ENCODE assay signal across 7 mouse cellular contexts in the genomic region with DNA sequence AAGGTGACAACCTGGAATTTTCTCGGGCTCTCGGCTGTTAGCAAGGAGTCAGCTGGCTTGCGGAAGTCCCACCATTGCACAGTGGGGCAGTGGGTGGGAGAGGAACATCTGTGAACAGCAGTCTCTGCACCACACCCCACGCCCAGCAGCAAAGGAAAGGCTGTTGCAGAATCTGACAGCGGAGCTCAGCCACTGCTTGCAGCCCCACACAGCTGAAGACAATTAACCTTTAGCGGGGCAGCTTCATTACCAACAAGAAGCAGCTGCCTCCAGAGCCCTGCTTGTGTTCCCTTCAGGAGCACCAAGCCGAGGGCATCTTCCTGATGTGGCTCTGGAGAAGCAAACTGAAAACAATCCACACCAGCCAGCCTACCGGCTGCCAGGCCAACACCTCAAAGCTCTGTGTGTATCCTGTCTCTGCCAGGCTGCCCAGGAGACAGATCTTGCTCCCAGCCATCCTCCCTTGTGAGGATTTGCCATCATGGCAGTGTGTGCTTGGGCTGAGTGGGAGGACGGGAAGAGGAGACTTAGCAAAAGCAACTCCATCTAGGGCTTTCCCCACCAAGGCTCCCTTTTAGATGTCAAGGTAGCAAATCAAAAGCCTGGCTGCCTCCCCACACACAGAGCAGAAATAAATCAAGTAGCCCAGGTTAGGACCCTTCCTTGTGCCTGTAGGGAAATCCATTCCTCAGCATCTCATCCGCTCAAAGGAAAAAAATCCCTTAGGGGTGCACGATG.
DNase-seq lines count a peak whose midpoint lies in the region; ATAC-seq and TF ChIP-seq lines count a peak whose summit lies in the region.

No protein-coding gene starts in this region.

- peaks cover 8% of the 10 kb centered on the region for H3K4me1 ChIP-seq in stomach, embryonic 14.5 days (ENCODE audit: control insufficient read depth, insufficient read depth, low read length)
- no peaks in the 10 kb centered on the region for H3K4me1 ChIP-seq in stomach, postnatal 0 days (replicated peaks; ENCODE audit: control insufficient read depth, insufficient read depth)
- peaks cover 14% of the 10 kb centered on the region for H3K4me1 ChIP-seq in limb, embryonic 14.5 days (ENCODE audit: control insufficient read depth, insufficient read depth, low read length)

- H3K27me3 ChIP-seq in stomach, embryonic 14.5 days (ENCODE audit: control insufficient read depth, insufficient read depth, low read length) = no peaks in the 10 kb centered on the region
- H3K27me3 ChIP-seq in stomach, postnatal 0 days (ENCODE audit: control insufficient read depth, insufficient read depth, low read length) = no peaks in the 10 kb centered on the region
- no peaks in the 10 kb centered on the region for H3K27me3 ChIP-seq in limb, embryonic 14.5 days (ENCODE audit: control insufficient read depth, insufficient read depth, low read length)

- TF ChIP-seq CTCF in stomach, postnatal 0 days (IDR thresholded peaks at IDR 0.05; ENCODE audit: low read depth) = no peak

- no peak; the same call in 1 of the 2 replicates for ATAC-seq in stomach, embryonic 14.5 days (ENCODE audit: insufficient number of reproducible peaks, insufficient read depth, low FRiP score, low read depth)
- ATAC-seq in stomach, postnatal 0 days (ENCODE audit: low FRiP score, low TSS enrichment) = no peak
- peak; percentile 26; the same call in 1 of the 2 replicates for ATAC-seq in limb, embryonic 14.5 days (ENCODE audit: low FRiP score, low read depth)

- H3K4me2 ChIP-seq in stomach, embryonic 14.5 days (replicated peaks; ENCODE audit: low read depth, low read length) = no peak overlapping the region
- H3K4me2 ChIP-seq in stomach, postnatal 0 days (replicated peaks; ENCODE audit: low read depth) = no peak overlapping the region
- 0 out of 2 replicates have a peak overlapping the region, but pooled peaks have one; percentile 5 for H3K4me2 ChIP-seq in limb, embryonic 14.5 days (replicated peaks; ENCODE audit: low read depth, low read length, severe bottlenecking)

- no peak for TF ChIP-seq POLR2A in limb, embryonic 14.5 days (IDR thresholded peaks at IDR 0.05; ENCODE audit: borderline replicate concordance, extremely low read depth, insufficient read depth, insufficient read length)

- H3K9me3 ChIP-seq in stomach, embryonic 14.5 days (ENCODE audit: control insufficient read depth, low read depth, low read length) = no peaks in the 10 kb centered on the region
- H3K9me3 ChIP-seq in stomach, postnatal 0 days (ENCODE audit: control insufficient read depth, low read length) = no peaks in the 10 kb centered on the region
- no peaks in the 10 kb centered on the region for H3K9me3 ChIP-seq in limb, embryonic 14.5 days (ENCODE audit: control insufficient read depth, low read length)

- no peak for TF ChIP-seq EP300 in stomach, postnatal 0 days (optimal IDR thresholded peaks at IDR 0.05)

- WGBS in stomach, embryonic 14.5 days = 33% methylated on average over 11 of the region's 11 CpGs
- WGBS in stomach, postnatal 0 days = 44% methylated on average over 11 of the region's 11 CpGs
- 17% methylated on average over 11 of the region's 11 CpGs for WGBS in limb, embryonic 14.5 days

- no peak for DNase-seq in stomach, postnatal 0 days (ENCODE audit: low spot score)
- peak; percentile 79 for DNase-seq in forelimb bud, embryonic 11.5 days (ENCODE audit: low read depth, low spot score)
- DNase-seq in limb, embryonic 14.5 days (ENCODE audit: low spot score) = peak; percentile 31
- DNase-seq in urinary bladder, postnatal 10 days (ENCODE audit: low spot score) = no peak
- no peak for DNase-seq in spleen, postnatal 10 days (ENCODE audit: low spot score in 2 of 2)
- no peak for DNase-seq in thymus, postnatal 10 days (ENCODE audit: low spot score in 2 of 2)

- H3K9ac ChIP-seq in stomach, embryonic 14.5 days (replicated peaks; ENCODE audit: low read depth, low read length) = peak overlapping the region; percentile 2; the same call in 1 of the 2 replicates
- H3K9ac ChIP-seq in stomach, postnatal 0 days (ENCODE audit: low read length) = no peak overlapping the region
- no peak overlapping the region for H3K9ac ChIP-seq in limb, embryonic 14.5 days (ENCODE audit: low read depth, low read length, severe bottlenecking)

- H3K27ac ChIP-seq in stomach, embryonic 14.5 days (ENCODE audit: low read length) = no peak overlapping the region
- no peak overlapping the region for H3K27ac ChIP-seq in stomach, postnatal 0 days (replicated peaks)
- H3K27ac ChIP-seq in limb, embryonic 14.5 days (replicated peaks; ENCODE audit: low read depth, low read length) = no peak overlapping the region

- no peaks in the 10 kb centered on the region for H3K36me3 ChIP-seq in stomach, embryonic 14.5 days (ENCODE audit: control insufficient read depth, insufficient read depth, low read length)
- H3K36me3 ChIP-seq in stomach, postnatal 0 days (ENCODE audit: control insufficient read depth, insufficient read depth, low read length) = no peaks in the 10 kb centered on the region
- H3K36me3 ChIP-seq in limb, embryonic 14.5 days (ENCODE audit: control insufficient read depth, insufficient read depth, low read length) = no peaks in the 10 kb centered on the region

- no peak overlapping the region for H3K4me3 ChIP-seq in stomach, embryonic 14.5 days (ENCODE audit: low read depth, low read length)
- H3K4me3 ChIP-seq in stomach, postnatal 0 days (ENCODE audit: low read depth, low read length) = no peak overlapping the region
- H3K4me3 ChIP-seq in limb, embryonic 14.5 days (replicated peaks; ENCODE audit: low read length) = no peak overlapping the region

Comparison
In these comparisons a context has a peak if more than half of its experiments do, and no peak if none do; other contexts are left out.
1. DNase-seq: peak in forelimb bud, embryonic 11.5 days (single experiment) and limb, embryonic 14.5 days (single experiment); none in stomach, postnatal 0 days (single experiment), urinary bladder, postnatal 10 days (single experiment), spleen, postnatal 10 days (0 of 2) and thymus, postnatal 10 days (0 of 2).